Mouse (Mus musculus) brain, embryonic 14.5 days (tissue): ENCODE measurements around the gene Fstl4. TPM values are rescaled to one million over a fixed set of nuclear protein-coding genes. Genes with fewer than 3 reads are reported as not detected.
A peak's percentile ranks its signal among the peaks of the same experiment; 100 is the strongest.

Source experiments
- DNase-seq: peaks from one replicate; pipeline ENCODE4 v3.0.0-alpha.2; 2011; ENCODE audit warnings: low read depth
- CTCF ChIP-seq: fragments of 200-500 bp; IDR thresholded peaks from 2 replicates; pipeline ENCODE4 v1.5.1; 2012; ENCODE audit warnings: inconsistent platforms, mild to moderate bottlenecking, moderate library complexity, borderline replicate concordance; ENCODE audit not compliant: insufficient read depth, insufficient read length; ENCODE audit errors: extremely low read depth
- POLR2A ChIP-seq: fragments of 200-500 bp; IDR thresholded peaks from 2 replicates; pipeline ENCODE4 v1.6.1; 2012; ENCODE audit warnings: mild to moderate bottlenecking, inconsistent platforms, borderline replicate concordance; ENCODE audit not compliant: poor library complexity, insufficient read depth, insufficient read length, severe bottlenecking; ENCODE audit errors: extremely low read depth
- polyA plus RNA-seq: library from polyadenylated mRNA; depleted of rRNA; stranded (reverse); fragments of >200 nt; gene quantifications from 2 replicates; pipeline ENCODE4 v1.2.3, GENCODE M21; 2012

Fstl4 gene
- polyA plus RNA-seq, 1 experiment = 3.1 TPM

GRCm38 (mm10) chr11:53137381-53137780, 372.9 kb downstream of the Fstl4 start:
- DNase-seq = peak; percentile 53
- TF ChIP-seq CTCF (no peak), POLR2A (no peak)

- TF ChIP-seq POLR2A = no peak
- no peak for TF ChIP-seq CTCF
- DNase-seq = no peak
Observed at GRCm38 (mm10) chr11:53138212-53138611, 373.8 kb downstream of the Fstl4 start.

DNA sequence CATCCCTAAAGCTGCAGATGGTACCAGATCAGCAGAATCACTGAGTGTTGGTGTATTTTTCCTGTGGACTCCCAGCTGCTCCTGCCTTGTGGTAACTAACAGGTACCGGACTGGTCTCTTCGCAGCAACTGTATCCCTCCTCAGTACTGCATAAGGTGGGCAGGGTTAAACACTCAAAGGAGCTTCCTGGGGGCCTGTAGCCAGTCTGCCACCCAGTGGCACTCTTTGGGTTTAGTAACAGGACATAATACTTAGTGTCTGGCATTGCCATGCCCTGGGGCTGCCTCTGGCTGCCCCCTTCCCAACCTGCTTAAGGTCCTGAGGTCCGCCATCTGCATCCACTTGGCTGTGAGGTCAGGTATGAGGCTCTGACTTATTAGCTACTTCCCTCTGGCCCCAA, 375.2 kb downstream of the Fstl4 start:
- DNase-seq = peak; percentile 49

GRCm38 (mm10) chr11:53140196-53140595, 375.8 kb downstream of the Fstl4 start:
- no peak for DNase-seq
- no peak for TF ChIP-seq CTCF
- no peak for TF ChIP-seq POLR2A

More for the DNA sequence above, 375.2 kb downstream of the Fstl4 start:
- TF ChIP-seq POLR2A (no peak), CTCF (no peak)

DNA sequence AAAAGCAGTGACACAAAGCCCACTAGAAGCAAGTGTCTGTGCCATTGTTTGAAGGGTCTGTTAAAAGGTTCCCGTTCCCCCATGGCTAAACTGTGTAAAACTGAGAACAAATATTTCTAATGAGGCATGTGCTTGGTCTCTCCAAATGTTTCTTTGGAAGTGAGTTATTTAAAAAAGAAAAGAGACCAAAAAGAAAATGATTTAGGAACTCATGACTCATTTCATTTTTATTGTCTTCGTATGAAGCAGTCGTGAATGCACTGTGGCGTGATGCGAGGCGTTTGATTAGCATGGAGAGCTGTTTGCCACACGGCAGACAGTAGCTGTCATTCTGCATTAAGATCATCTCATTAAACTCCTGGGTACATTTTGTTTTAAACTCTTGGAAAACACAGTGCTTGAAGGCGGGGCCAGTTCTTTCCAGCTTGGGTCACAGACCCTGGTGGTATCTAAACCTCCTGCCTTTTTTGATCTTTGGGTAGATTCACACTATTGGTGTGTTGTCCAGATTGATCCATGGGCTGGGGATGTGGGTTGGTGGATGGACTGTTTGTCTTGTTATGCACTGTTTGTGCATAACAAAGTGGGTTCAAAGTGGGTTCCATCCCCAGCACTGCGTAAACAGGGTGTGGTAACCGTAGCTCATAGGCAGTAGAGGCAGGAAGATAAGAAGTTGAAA, 376.4 kb downstream of the Fstl4 start:
- TF ChIP-seq CTCF (no peak), POLR2A (no peak)
- peak; percentile 79 for DNase-seq

- DNase-seq = no peak
- TF ChIP-seq CTCF (no peak), POLR2A (no peak)
Observed at GRCm38 (mm10) chr11:53143522-53143921, 379.1 kb downstream of the Fstl4 start.

GRCm38 (mm10) chr11:53144506-53144905, 380.1 kb downstream of the Fstl4 start:
- no peak for DNase-seq
- TF ChIP-seq CTCF (no peak), POLR2A (no peak)

DNA sequence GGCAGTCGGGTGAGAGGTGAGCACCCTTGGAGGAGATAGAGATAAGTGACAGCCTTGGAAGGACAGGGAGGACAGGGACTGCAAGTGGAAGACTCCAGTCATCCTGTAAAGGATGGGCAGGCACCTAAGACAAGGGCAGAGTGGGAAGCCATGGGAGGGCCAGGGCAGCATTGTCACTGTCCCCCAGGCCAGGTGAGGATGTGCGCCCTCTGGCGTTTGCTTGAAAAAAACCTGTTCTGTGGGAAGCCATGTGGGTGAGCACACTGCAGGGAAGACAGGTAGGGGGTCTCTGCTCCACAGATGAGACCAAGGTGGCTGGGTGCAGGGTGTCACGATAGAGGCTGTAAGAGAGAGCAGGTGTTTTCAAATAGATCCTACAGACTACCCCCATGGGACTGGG, 381.9 kb downstream of the Fstl4 start:
- peak; percentile 59 for TF ChIP-seq CTCF
- no peak for TF ChIP-seq POLR2A
- peak; percentile 14 for DNase-seq

- TF ChIP-seq CTCF (no peak), POLR2A (no peak)
- DNase-seq = no peak
Observed at GRCm38 (mm10) chr11:53156463-53156862, 392.0 kb downstream of the Fstl4 start.

DNA sequence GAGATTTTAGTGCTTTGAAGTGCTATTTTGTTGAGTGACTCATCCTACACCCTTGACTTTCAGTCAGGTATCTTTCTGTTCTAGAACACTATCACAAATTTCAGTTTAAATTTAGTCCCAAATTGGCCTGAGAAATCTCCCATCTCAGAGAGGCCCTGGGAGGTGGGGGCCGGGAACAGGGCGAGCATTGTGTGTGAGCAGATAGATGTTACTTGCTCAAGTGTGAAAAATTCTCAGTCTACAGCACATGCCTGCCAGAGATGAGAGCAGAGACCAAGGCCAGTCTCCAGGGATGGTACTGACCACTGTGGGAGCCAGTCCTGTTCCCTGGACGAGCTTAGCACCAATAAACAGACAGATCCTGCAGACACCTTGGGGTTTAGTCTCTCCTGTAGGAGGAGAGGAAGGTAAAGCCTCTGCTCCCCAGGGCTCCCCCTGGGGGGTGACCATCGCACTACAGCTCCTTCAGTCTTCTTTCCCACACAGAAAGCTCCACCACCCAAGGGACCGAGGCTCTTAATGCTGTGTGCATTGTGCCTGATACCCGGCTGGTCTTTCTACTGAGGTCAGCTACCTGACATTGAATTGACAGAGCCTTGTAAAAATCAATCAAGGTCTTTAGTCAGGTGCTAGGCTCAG, 393.3 kb downstream of the Fstl4 start:
- DNase-seq = no peak
- no peak for TF ChIP-seq POLR2A
- no peak for TF ChIP-seq CTCF

GRCm38 (mm10) chr11:53162385-53162784, 398.0 kb downstream of the Fstl4 start:
- no peak for DNase-seq
- TF ChIP-seq CTCF (no peak), POLR2A (no peak)

DNA sequence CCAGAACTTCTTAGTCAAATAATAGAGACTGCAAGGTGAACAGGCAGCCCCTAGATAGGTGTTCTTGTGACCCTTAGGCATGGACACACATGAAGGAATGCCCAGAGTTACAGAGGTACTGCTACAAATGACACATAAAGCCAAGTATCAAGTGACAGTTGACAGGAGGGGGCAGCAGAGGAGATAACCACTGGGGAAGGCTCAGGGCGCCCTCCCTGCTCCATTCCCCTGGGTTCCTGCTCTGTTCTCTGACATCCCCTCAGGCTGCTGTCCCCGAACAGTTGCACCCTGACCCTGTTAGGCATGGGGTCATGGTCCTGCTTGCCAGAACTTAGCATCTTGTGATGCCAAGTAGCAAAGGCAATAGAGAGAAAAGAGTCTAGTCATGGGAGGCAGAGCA, 402.0 kb downstream of the Fstl4 start:
- no peak for DNase-seq
- TF ChIP-seq CTCF (no peak), POLR2A (no peak)
